9 mouse cellular contexts compared by ENCODE assay signal in genomic region chr4:149793156-149794009, GRCm38 (mm10). TPM values are rescaled to one million over a fixed set of nuclear protein-coding genes. Genes with fewer than 3 reads are reported as not detected.
A peak's percentile ranks its signal among the peaks of the same experiment; 100 is the strongest.
DNase-seq lines count a peak whose midpoint lies in the region; ATAC-seq and TF ChIP-seq lines count a peak whose summit lies in the region.
"Had no signal": no experiment of that assay in that cellular context is flagged by ENCODE, and none has a peak within 500 bp of the region (broad histone marks: within the 10 kb centered on the region; RNA-seq: fewer than 3 reads in every experiment).

No protein-coding gene starts in this region.

- H3K4me1 ChIP-seq in forebrain, postnatal 0 days (ENCODE audit: insufficient read depth), result no peaks in the 10 kb centered on the region
- peaks cover 39% of the 10 kb centered on the region for H3K4me1 ChIP-seq in forebrain, embryonic 10.5 days
- H3K4me1 ChIP-seq in liver, embryonic 16.5 days (ENCODE audit: control insufficient read depth, low read depth, low read length), result peaks cover 17% of the 10 kb centered on the region

- H3K27me3 ChIP-seq in forebrain, postnatal 0 days (ENCODE audit: insufficient read depth, low read length), result no peaks in the 10 kb centered on the region
- peaks cover 20% of the 10 kb centered on the region for H3K27me3 ChIP-seq in forebrain, embryonic 10.5 days (ENCODE audit: poor library complexity, severe bottlenecking)
- no peaks in the 10 kb centered on the region for H3K27me3 ChIP-seq in liver, embryonic 16.5 days (ENCODE audit: control insufficient read depth, insufficient read depth, low read depth, low read length)
- H3K27me3 ChIP-seq: lung, embryonic 15.5 days had no signal

- no peak overlapping the region for H3K27ac ChIP-seq in forebrain, postnatal 0 days (ENCODE audit: low read depth, low read length)
- H3K27ac ChIP-seq in forebrain, embryonic 10.5 days, result no peak overlapping the region
- peak overlapping the region; percentile 22; the same call in 1 of the 2 replicates for H3K27ac ChIP-seq in liver, embryonic 16.5 days (ENCODE audit: low read length)
- H3K27ac ChIP-seq: lung, embryonic 15.5 days had no signal

- peak; percentile 58 for TF ChIP-seq CTCF in forebrain, postnatal 0 days (IDR thresholded peaks at IDR 0.05; ENCODE audit: low read depth)

- 44% methylated on average over 13 of the region's 13 CpGs for WGBS in forebrain, postnatal 0 days
- WGBS in forebrain, embryonic 10.5 days, result 49% methylated on average over 12 of the region's 13 CpGs
- 38% methylated on average over 13 of the region's 13 CpGs for WGBS in liver, embryonic 16.5 days (ENCODE audit: insufficient replicate concordance)

- no peak overlapping the region for H3K4me3 ChIP-seq in forebrain, postnatal 0 days (ENCODE audit: low read depth, low read length)
- no peak overlapping the region for H3K4me3 ChIP-seq in forebrain, embryonic 10.5 days
- H3K4me3 ChIP-seq in liver, embryonic 16.5 days (ENCODE audit: low read depth, low read length), result no peak overlapping the region
- H3K4me3 ChIP-seq: lung, embryonic 15.5 days had no signal

- H3K4me2 ChIP-seq in forebrain, postnatal 0 days (ENCODE audit: low read depth), result no peak overlapping the region
- no peak overlapping the region for H3K4me2 ChIP-seq in liver, embryonic 16.5 days (ENCODE audit: low read depth, low read length)
- H3K4me2 ChIP-seq: lung, embryonic 15.5 days had no signal

- H3K9ac ChIP-seq in forebrain, postnatal 0 days, result no peak overlapping the region
- H3K9ac ChIP-seq in liver, embryonic 16.5 days (ENCODE audit: low read depth, low read length), result no peak overlapping the region
- H3K9ac ChIP-seq: lung, embryonic 15.5 days had no signal

- DNase-seq in forebrain, postnatal 0 days, result no peak
- DNase-seq in forebrain, embryonic 10.5 days (ENCODE audit: extremely low spot score, low spot score), result no peak
- peak; percentile 44 for DNase-seq in 3134 (ENCODE audit: extremely low read depth, insufficient read length, low spot score)
- DNase-seq in T-cell, adult 2 months (ENCODE audit: low spot score), result peak; percentile 47
- DNase-seq in layer of hippocampus, postnatal 10 days (ENCODE audit: low spot score in 2 of 2), result no peak
- DNase-seq in neural tube, embryonic 10.5 days (ENCODE audit: extremely low spot score, low spot score), result no peak
- DNase-seq in right cerebral cortex, postnatal 4 days, result no peak

- no peaks in the 10 kb centered on the region for H3K9me3 ChIP-seq in forebrain, postnatal 0 days (ENCODE audit: low read length)
- H3K9me3 ChIP-seq in forebrain, embryonic 10.5 days, result no peaks in the 10 kb centered on the region
- no peaks in the 10 kb centered on the region for H3K9me3 ChIP-seq in liver, embryonic 16.5 days (replicated peaks; ENCODE audit: control insufficient read depth, low read length)
- H3K9me3 ChIP-seq: lung, embryonic 15.5 days had no signal

- H3K36me3 ChIP-seq in forebrain, postnatal 0 days (ENCODE audit: insufficient read depth), result no peaks in the 10 kb centered on the region
- H3K36me3 ChIP-seq in forebrain, embryonic 10.5 days (replicated peaks), result no peaks in the 10 kb centered on the region
- no peaks in the 10 kb centered on the region for H3K36me3 ChIP-seq in liver, embryonic 16.5 days (ENCODE audit: control insufficient read depth, insufficient read depth)
- H3K36me3 ChIP-seq: lung, embryonic 15.5 days had no signal

- no peak for ATAC-seq in forebrain, postnatal 0 days
- ATAC-seq in liver, embryonic 16.5 days (ENCODE audit: low read depth), result peak; percentile 2; the same call in 1 of the 2 replicates

RNA-seq across cellular contexts. Expression of gene Slc25a33, which starts 19.3 kb away (rescaled TPM):
- 12.5 and 18.6 TPM in 2 replicates for total RNA-seq in forebrain, postnatal 0 days (2014; rRNA removed)
- 26.5 and 29.7 TPM in 2 replicates for polyA plus RNA-seq in forebrain, postnatal 0 days (2015; fragmentation: Nextera tagmentation; extraction: Ambion mirVana)
- polyA plus RNA-seq in forebrain, embryonic 10.5 days (2016; fragmentation: Nextera tagmentation; extraction: Ambion mirVana), result 13.4 and 15.0 TPM in 2 replicates
- polyA plus RNA-seq in liver, embryonic 16.5 days (2015; fragmentation: Nextera tagmentation; extraction: Ambion mirVana), result 10.7 and 11.3 TPM in 2 replicates
- total RNA-seq in layer of hippocampus, postnatal 10 days (2021), result 10 to 100 TPM; 28.4 to 30.7 TPM

RNA-seq across cellular contexts. Expression of gene Tmem201, which starts 55.5 kb away (rescaled TPM):
- total RNA-seq in forebrain, postnatal 0 days (2014; rRNA removed), result 38.6 and 50.7 TPM in 2 replicates
- 31.9 and 39.6 TPM in 2 replicates for polyA plus RNA-seq in forebrain, postnatal 0 days (2015; fragmentation: Nextera tagmentation; extraction: Ambion mirVana)
- polyA plus RNA-seq in forebrain, embryonic 10.5 days (2016; fragmentation: Nextera tagmentation; extraction: Ambion mirVana), result 38.7 and 42.7 TPM in 2 replicates
- 5.4 and 6.5 TPM in 2 replicates for polyA plus RNA-seq in liver, embryonic 16.5 days (2015; fragmentation: Nextera tagmentation; extraction: Ambion mirVana)
- total RNA-seq in layer of hippocampus, postnatal 10 days (2021), result 10 to 100 TPM; 66.7 to 66.8 TPM

Comparison
In these comparisons a context has a peak if more than half of its experiments do, and no peak if none do; other contexts are left out.
1. DNase-seq: peak in 3134 (single experiment) and T-cell, adult 2 months (single experiment); none in forebrain, postnatal 0 days (single experiment), forebrain, embryonic 10.5 days (single experiment), layer of hippocampus, postnatal 10 days (0 of 2), neural tube, embryonic 10.5 days (single experiment) and right cerebral cortex, postnatal 4 days (single experiment).